Mouse (Mus musculus): ENCODE data around the gene 9330159F19Rik.

Gene 9330159F19Rik

DNA sequence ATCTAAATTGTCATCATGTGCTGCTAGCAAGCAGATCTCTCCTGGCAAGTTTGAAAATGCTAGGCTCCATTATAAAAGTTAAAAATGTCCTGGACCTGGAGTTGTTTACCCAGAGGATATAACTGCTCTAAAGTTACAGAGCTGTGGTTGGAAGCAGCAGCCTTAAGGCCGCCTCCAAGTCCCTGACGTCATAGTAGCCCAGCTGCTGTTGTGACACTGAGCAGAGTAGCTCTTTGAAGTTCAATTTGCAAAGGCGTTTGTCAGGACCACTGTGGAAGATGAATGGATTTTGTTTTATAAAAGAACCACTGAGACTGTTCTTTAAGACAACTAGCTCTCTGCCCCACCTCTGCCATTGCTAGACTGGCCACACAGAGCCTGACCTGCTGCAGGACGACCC, at the start of gene 9330159F19Rik:
Gene 9330159F19Rik (plus strand): TSS at position 154 of the 400 bp plus-strand sequence.
- peak; percentile 46 for DNase-seq (ENCODE audit: low read depth, low spot score)

- no peak for DNase-seq (ENCODE audit: low read depth, low spot score)
These were observed 49.7 kb upstream of the 9330159F19Rik start for GRCm38 (mm10) chr10:29161664-29162063.

DNA sequence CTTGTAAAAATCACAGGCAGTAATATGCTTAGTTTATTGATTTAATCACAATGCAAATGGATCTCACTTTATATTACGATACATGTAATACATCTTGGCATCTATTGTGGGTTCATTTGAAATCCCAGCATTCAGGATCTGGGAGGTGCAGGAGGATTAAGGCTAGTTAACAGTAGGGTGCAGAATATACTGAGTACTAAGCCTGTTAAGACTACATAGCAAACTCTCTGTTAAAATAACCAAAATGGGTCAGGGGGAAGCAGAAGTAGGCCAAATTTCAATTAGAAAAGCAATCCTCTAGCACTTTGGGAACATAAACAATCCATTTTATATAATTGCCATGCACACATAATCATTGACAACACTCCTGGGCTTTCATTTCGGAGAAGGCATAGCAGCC, 37.6 kb upstream of the 9330159F19Rik start:
- no peak for DNase-seq (ENCODE audit: low read depth, low spot score)

DNA sequence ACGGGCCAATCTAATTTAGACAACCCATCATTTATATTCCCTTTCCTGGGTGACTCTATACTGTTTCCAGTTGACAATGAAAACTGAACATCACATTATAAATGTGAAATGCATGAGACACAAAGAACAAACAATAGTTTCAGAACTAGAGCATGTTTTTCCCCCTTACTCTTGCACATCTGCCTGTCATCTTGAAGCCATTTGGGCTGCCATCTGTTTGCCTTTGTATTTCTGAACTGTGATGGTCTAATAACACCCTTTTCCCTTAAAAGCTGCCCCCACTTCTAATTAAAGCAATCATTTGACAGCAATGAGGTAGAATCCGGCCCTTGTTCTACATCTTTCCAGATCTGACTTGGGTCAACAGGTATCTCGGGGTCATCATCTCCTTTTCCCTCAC, 35.8 kb upstream of the 9330159F19Rik start:
- DNase-seq (ENCODE audit: low read depth, low spot score), result no peak

- DNase-seq (ENCODE audit: low read depth, low spot score), result no peak
These were observed 34.5 kb upstream of the 9330159F19Rik start for GRCm38 (mm10) chr10:29176881-29177280.

DNA sequence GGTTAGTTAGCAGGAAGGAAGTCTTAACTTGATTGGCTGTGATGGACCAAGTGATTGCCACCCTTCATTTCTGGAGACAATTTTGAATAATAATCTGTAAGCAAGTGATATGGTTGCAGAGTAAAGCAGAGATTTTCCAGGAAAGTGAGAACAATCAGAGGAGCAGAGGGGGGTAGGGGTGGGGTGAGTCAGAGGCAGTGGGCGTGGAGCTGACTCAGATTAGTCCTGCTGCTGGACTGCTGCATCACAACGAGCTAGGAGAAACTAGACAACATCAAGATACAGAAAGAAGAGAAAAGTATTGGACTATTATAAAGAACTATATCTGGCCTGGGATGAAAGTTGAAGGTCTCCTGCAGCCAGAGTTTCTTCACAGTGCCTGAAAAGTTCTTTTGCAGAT, 33.4 kb upstream of the 9330159F19Rik start:
- no peak for DNase-seq (ENCODE audit: low read depth, low spot score)

- no peak for DNase-seq (ENCODE audit: low read depth, low spot score)
These were observed 31.2 kb upstream of the 9330159F19Rik start for GRCm38 (mm10) chr10:29180210-29180609.

DNA sequence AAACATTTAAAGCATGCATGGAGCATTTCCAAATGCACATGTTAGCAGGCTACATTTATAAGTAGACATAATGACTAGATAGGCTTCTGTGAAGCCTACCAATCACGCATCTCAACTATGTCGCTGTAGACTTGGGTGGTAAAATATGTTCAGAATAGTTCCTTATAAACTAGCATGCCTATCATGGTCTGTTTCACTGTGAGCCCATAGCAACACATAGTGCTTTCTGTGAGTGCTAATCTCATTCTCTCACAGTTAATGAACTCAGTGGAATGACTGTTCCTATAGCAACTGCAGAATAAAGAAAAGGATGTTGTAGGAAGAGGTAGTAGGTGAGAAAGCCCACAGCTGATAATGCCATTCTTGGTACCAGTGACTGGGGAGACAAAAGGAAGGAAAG, 30.4 kb upstream of the 9330159F19Rik start:
- DNase-seq (ENCODE audit: low read depth, low spot score), result no peak

DNA sequence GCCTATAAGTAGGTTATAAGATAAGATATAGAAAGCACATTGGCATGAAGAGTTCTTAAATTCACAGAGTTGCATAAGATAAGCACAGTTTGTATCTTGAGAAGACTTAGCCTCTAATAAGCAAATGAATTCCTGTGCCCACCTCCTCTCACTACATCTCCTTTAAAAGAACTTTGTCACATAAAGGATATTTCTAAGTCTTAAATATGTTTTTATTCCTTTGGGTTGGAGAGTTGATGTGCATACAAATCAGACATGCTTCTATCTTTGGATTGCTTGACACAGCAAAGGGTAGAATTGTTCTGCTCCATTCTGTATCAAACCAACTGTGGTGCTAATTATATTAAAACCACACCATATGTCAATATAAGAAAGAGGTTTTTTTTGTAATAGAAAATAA, 17.6 kb upstream of the 9330159F19Rik start:
- no peak for DNase-seq (ENCODE audit: low read depth, low spot score)

- DNase-seq (ENCODE audit: low read depth, low spot score), result peak; percentile 59
These were observed 14.6 kb upstream of the 9330159F19Rik start for GRCm38 (mm10) chr10:29196811-29197210.

DNA sequence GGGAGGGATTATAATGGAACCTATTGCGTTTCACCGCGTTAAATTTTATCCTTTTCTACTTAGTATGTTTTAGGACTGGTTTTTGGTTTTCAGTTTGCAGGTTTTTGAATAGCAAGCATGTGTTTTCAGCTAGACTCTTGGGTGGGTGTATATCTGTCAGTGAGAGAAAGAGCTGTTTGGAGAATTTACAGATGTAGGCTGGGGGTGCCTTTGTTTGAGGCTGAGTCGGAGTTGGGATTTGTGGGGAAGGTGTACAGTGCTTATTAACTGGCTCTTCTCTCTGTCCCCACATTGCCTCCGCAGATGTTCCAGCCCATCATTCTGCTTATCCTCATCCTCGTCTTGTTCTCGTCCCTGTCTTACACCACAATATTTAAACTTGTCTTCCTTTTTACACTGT, 12.8 kb upstream of the 9330159F19Rik start, which contains the start of gene Gm49353:
Gene Gm49353 (plus strand): TSS at position 313 of the 400 bp plus-strand sequence.
- no peak for DNase-seq (ENCODE audit: low read depth, low spot score)

GRCm38 (mm10) chr10:29199835-29200234, 11.6 kb upstream of the 9330159F19Rik start:
- DNase-seq (ENCODE audit: low read depth, low spot score), result peak; percentile 24

GRCm38 (mm10) chr10:29200609-29201008, 10.8 kb upstream of the 9330159F19Rik start:
- no peak for DNase-seq (ENCODE audit: low read depth, low spot score)

DNA sequence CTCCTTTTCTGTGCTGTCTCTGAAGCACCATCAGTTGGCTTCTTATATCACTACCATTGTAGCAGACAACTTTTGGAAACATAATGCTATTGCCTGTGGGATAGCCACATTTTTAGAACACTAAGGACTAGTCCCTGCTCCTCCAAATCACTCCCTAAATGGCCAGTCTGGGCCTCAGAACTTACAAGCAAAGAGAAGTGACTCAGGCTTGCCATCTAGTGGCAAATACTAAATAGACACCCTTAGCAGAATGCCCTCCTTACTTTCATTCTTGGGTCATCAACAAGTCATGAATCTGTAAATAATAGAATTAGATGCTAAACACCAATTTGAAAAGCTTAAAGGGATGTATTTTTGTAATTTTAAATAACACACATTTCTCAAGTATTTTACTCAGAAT, 4.7 kb upstream of the 9330159F19Rik start:
- peak; percentile 68 for DNase-seq (ENCODE audit: low read depth, low spot score)

DNA sequence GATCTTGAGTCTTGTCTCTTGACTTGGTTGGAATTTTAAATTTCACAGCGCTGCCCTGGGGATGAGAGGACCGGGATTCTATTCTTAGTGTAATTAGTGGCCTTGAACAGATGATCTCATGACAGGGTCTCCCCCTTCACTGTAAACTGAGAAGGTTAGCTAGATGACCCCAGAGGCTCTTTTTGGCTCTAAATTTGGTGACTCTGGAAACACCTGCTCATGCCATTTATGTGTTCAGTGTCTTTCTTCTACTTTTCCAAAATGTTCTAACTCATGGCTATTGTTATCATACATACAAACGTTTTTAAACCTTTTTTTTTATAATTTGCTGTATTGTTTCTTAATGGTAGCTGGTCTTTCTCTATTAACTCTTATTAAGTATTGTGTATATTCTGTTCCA, 2.7 kb upstream of the 9330159F19Rik start:
- DNase-seq (ENCODE audit: low read depth, low spot score), result no peak

- DNase-seq (ENCODE audit: low read depth, low spot score), result no peak
These were observed 2.2 kb downstream of the 9330159F19Rik start for GRCm38 (mm10) chr10:29213534-29214100.

GRCm38 (mm10) chr10:29216957-29217356, 5.6 kb downstream of the 9330159F19Rik start:
- no peak for DNase-seq (ENCODE audit: low read depth, low spot score)

- no peak for DNase-seq (ENCODE audit: low read depth, low spot score)
These were observed 6.0 kb downstream of the 9330159F19Rik start for GRCm38 (mm10) chr10:29217451-29217850.

- DNase-seq (ENCODE audit: low read depth, low spot score), result no peak
These were observed 13.9 kb downstream of the 9330159F19Rik start for GRCm38 (mm10) chr10:29225329-29225728.

DNA sequence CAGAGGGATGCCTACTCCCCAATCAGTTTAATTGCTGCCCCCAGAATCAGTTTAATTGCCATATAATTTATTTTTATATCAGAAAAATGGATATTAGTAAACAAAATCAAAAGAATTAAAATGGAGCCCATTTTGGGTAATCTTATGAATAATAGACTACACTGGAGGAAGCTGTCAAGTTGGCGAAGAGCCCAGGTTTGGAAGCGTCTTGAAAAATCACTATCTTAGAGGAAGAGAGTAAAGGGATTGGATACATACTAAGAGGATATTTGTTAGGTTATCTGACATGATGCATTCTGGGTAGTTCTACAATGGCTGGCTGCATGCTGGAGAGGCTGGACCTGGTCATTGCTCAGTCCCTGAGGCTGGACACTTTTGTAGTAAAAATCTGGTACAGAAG, 19.8 kb downstream of the 9330159F19Rik start:
- DNase-seq (ENCODE audit: low read depth, low spot score), result no peak

All from ZHBTc4 (cell line).